Mouse (Mus musculus): ENCODE measurements around the gene Zfp692. TPM values are rescaled to one million over a fixed set of nuclear protein-coding genes. Genes with fewer than 3 reads are reported as not detected.
A peak's percentile ranks its signal among the peaks of the same experiment; 100 is the strongest.
"Not testable (repeated sequence)": the region's sequence is repeated elsewhere in the genome, so short reads cannot be mapped to it uniquely, and the experiment has no call there.

Gene Zfp692
- polyA plus RNA-seq, 1 experiment = 14.8 TPM

DNA sequence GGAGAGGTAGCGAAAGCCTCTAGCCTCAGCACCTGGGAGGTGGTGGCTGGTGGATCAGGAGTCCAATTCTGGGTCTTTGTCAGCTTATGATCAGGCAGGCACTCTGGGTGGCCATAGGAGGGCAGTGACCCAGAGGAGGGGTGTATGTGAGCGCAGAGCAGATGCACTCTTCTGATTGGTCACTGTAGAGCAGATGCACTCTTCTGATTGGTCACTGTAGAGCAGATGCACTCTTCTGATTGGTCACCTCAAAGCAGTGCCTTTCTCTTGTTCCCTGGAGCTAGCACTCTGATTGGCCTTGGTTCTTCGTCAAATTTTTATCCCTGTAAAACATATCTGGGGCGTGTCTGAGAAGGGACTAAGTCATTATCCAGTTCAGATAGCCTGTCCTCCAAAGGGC is 14.1 kb upstream of the Zfp692 start:
- Histone ChIP-seq H3K36me3 (ENCODE audit: control insufficient read depth, insufficient read depth, low read length) (no peaks in the 10 kb centered on the region), H3K27me3 (replicated peaks; ENCODE audit: control insufficient read depth, insufficient read depth, low read length) (no peaks in the 10 kb centered on the region), H3K4me3 (ENCODE audit: insufficient read depth, low read depth, low read length) (no peak overlapping the region), H3K4me1 (ENCODE audit: control insufficient read depth, insufficient read depth, low read length) (no peaks in the 10 kb centered on the region), H3K27ac (ENCODE audit: insufficient read depth, low read depth, low read length) (no peak overlapping the region)
- DNase-seq = no peak
- no peak for TF ChIP-seq POLR2A (IDR thresholded peaks at IDR 0.05; ENCODE audit: low read depth, low read length)
- TF ChIP-seq CTCF (conservative IDR thresholded peaks at IDR 0.05; ENCODE audit: insufficient read depth, insufficient read length, low read depth, low read length) = no peak
- WGBS = 67% methylated on average over 4 of the region's 4 CpGs

- no peak for DNase-seq
- 43% methylated on average over 6 of the region's 6 CpGs for WGBS
Observed at GRCm38 (mm10) chr11:58297396-58297795, 9.5 kb upstream of the Zfp692 start.

GRCm38 (mm10) chr11:58301057-58301456 is 5.8 kb upstream of the Zfp692 start:
- H3K36me3 ChIP-seq (ENCODE audit: control insufficient read depth, insufficient read depth, low read length) = no peaks in the 10 kb centered on the region
- WGBS = 19% methylated on average over 13 of the region's 13 CpGs
- no peaks in the 10 kb centered on the region; the same call in 1 of the 2 replicates for H3K4me1 ChIP-seq (ENCODE audit: control insufficient read depth, insufficient read depth, low read length)
- TF ChIP-seq CTCF (conservative IDR thresholded peaks at IDR 0.05; ENCODE audit: insufficient read depth, insufficient read length, low read depth, low read length) (peak; percentile 72), POLR2A (IDR thresholded peaks at IDR 0.05; ENCODE audit: low read depth, low read length) (no peak)
- no peak overlapping the region for H3K27ac ChIP-seq (ENCODE audit: insufficient read depth, low read depth, low read length)
- peak overlapping the region; percentile 22; the same call in 1 of the 2 replicates for H3K4me3 ChIP-seq (ENCODE audit: insufficient read depth, low read depth, low read length)
- peak; percentile 72 for DNase-seq
- H3K27me3 ChIP-seq (replicated peaks; ENCODE audit: control insufficient read depth, insufficient read depth, low read length) = no peaks in the 10 kb centered on the region

More at GRCm38 (mm10) chr11:58297396-58297795, 9.5 kb upstream of the Zfp692 start:
- H3K4me1 ChIP-seq (ENCODE audit: control insufficient read depth, insufficient read depth, low read length) = no peaks in the 10 kb centered on the region
- no peak overlapping the region for H3K27ac ChIP-seq (ENCODE audit: insufficient read depth, low read depth, low read length)
- no peaks in the 10 kb centered on the region for H3K36me3 ChIP-seq (ENCODE audit: control insufficient read depth, insufficient read depth, low read length)
- H3K27me3 ChIP-seq (replicated peaks; ENCODE audit: control insufficient read depth, insufficient read depth, low read length) = no peaks in the 10 kb centered on the region
- H3K4me3 ChIP-seq (ENCODE audit: insufficient read depth, low read depth, low read length) = no peak overlapping the region
- TF ChIP-seq POLR2A (IDR thresholded peaks at IDR 0.05; ENCODE audit: low read depth, low read length) (no peak), CTCF (conservative IDR thresholded peaks at IDR 0.05; ENCODE audit: insufficient read depth, insufficient read length, low read depth, low read length) (no peak)

GRCm38 (mm10) chr11:58301837-58302754 is 4.8 kb upstream of the Zfp692 start:
- H3K4me1 ChIP-seq (ENCODE audit: control insufficient read depth, insufficient read depth, low read length) = no peaks in the 10 kb centered on the region; the same call in 1 of the 2 replicates
- no peaks in the 10 kb centered on the region for H3K27me3 ChIP-seq (replicated peaks; ENCODE audit: control insufficient read depth, insufficient read depth, low read length)
- H3K27ac ChIP-seq (ENCODE audit: insufficient read depth, low read depth, low read length) = peak overlapping the region; percentile 21; the same call in 1 of the 2 replicates
- no peak for TF ChIP-seq POLR2A (IDR thresholded peaks at IDR 0.05; ENCODE audit: low read depth, low read length)
- TF ChIP-seq CTCF (conservative IDR thresholded peaks at IDR 0.05; ENCODE audit: insufficient read depth, insufficient read length, low read depth, low read length) = peak; percentile 74
- peak overlapping the region; percentile 52 for H3K4me3 ChIP-seq (ENCODE audit: insufficient read depth, low read depth, low read length)
- no peaks in the 10 kb centered on the region for H3K36me3 ChIP-seq (ENCODE audit: control insufficient read depth, insufficient read depth, low read length)
- under 1% methylated on average over 36 of the region's 36 CpGs for WGBS
- DNase-seq = peak; percentile 99

GRCm38 (mm10) chr11:58302774-58303445 is 4.0 kb upstream of the Zfp692 start:
- TF ChIP-seq CTCF (conservative IDR thresholded peaks at IDR 0.05; ENCODE audit: insufficient read depth, insufficient read length, low read depth, low read length) = no peak
- no peak for TF ChIP-seq POLR2A (IDR thresholded peaks at IDR 0.05; ENCODE audit: low read depth, low read length)
- no peak for DNase-seq
- WGBS = 3% methylated on average over 26 of the region's 26 CpGs

GRCm38 (mm10) chr11:58303594-58303993 is 3.3 kb upstream of the Zfp692 start:
- Histone ChIP-seq H3K4me3 (ENCODE audit: insufficient read depth, low read depth, low read length) (no peak overlapping the region), H3K36me3 (ENCODE audit: control insufficient read depth, insufficient read depth, low read length) (no peaks in the 10 kb centered on the region), H3K4me1 (ENCODE audit: control insufficient read depth, insufficient read depth, low read length) (no peaks in the 10 kb centered on the region; the same call in 1 of the 2 replicates), H3K27ac (ENCODE audit: insufficient read depth, low read depth, low read length) (no peak overlapping the region), H3K27me3 (replicated peaks; ENCODE audit: control insufficient read depth, insufficient read depth, low read length) (no peaks in the 10 kb centered on the region)
- no peak for DNase-seq
- WGBS = 35% methylated on average over 7 of the region's 7 CpGs
- TF ChIP-seq CTCF (conservative IDR thresholded peaks at IDR 0.05; ENCODE audit: insufficient read depth, insufficient read length, low read depth, low read length) = no peak
- TF ChIP-seq POLR2A (IDR thresholded peaks at IDR 0.05; ENCODE audit: low read depth, low read length) = no peak

More at GRCm38 (mm10) chr11:58302774-58303445, 4.0 kb upstream of the Zfp692 start:
- H3K36me3 ChIP-seq (ENCODE audit: control insufficient read depth, insufficient read depth, low read length) = no peaks in the 10 kb centered on the region
- no peaks in the 10 kb centered on the region; the same call in 1 of the 2 replicates for H3K4me1 ChIP-seq (ENCODE audit: control insufficient read depth, insufficient read depth, low read length)
- peak overlapping the region; percentile 12; the same call in 1 of the 2 replicates for H3K27ac ChIP-seq (ENCODE audit: insufficient read depth, low read depth, low read length)
- H3K27me3 ChIP-seq (replicated peaks; ENCODE audit: control insufficient read depth, insufficient read depth, low read length) = no peaks in the 10 kb centered on the region
- H3K4me3 ChIP-seq (ENCODE audit: insufficient read depth, low read depth, low read length) = peak overlapping the region; percentile 52

DNA sequence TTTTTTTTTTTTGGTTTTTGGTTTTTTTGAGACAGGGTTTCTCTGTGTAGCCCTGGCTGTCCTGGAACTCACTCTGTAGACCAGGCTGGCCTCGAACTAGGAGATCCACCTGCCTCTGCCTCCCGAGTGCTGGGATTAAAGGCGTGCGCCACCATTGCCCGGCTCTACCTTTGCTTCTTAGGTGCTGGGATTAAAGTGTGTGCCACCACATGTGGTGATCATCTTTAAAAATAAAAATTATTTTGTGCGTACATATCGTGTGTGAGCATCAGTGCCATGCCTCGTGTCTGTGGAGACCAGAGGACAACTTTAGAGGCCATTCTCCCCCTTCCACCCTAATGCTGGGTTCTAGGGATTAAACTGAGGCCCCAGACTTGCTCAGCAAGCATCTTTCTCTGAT is 1.6 kb upstream of the Zfp692 start:
- H3K4me1 ChIP-seq (ENCODE audit: control insufficient read depth, insufficient read depth, low read length); H3K27ac ChIP-seq (ENCODE audit: insufficient read depth, low read depth, low read length); H3K4me3 ChIP-seq (ENCODE audit: insufficient read depth, low read depth, low read length); H3K27me3 ChIP-seq (replicated peaks; ENCODE audit: control insufficient read depth, insufficient read depth, low read length); DNase-seq; H3K36me3 ChIP-seq (ENCODE audit: control insufficient read depth, insufficient read depth, low read length): not testable (repeated sequence)
- WGBS = 92% methylated on average over 8 of the region's 8 CpGs
